Mouse (Mus musculus) heart, postnatal 0 days (tissue): ENCODE measurements around the gene Ctla4.

Experiments used
- CTCF ChIP-seq: IDR thresholded peaks from 2 replicates; pipeline ENCODE4 v1.5.1; 2016; ENCODE audit warnings: antibody characterized with exemption, control low read depth, low read depth
- EP300 ChIP-seq: IDR thresholded peaks from 2 replicates; pipeline ENCODE4 v1.6.1; 2016; ENCODE audit warnings: antibody characterized with exemption, low read depth

- TF ChIP-seq CTCF (no peak), EP300 (no peak)
These were observed 53.2 kb downstream of the Ctla4 start for GRCm38 (mm10) chr1:60940023-60940422.
